Mouse (Mus musculus): ENCODE measurements around the gene Clock. TPM values are rescaled to one million over a fixed set of nuclear protein-coding genes. Genes with fewer than 3 reads are reported as not detected.

Gene Clock
- polyA plus RNA-seq, 1 experiment = 14.4 TPM

GRCm38 (mm10) chr5:76194377-76194945, 110.1 kb downstream of the Clock start:
- TF ChIP-seq CTCF (conservative IDR thresholded peaks at IDR 0.05; ENCODE audit: insufficient read depth, insufficient read length, low read depth, low read length) (no peak), POLR2A (IDR thresholded peaks at IDR 0.05; ENCODE audit: low read depth, low read length) (no peak)
- no peak for DNase-seq
- no peak overlapping the region for H3K4me3 ChIP-seq (ENCODE audit: insufficient read depth, low read depth, low read length)
- WGBS = 50% methylated on average over 6 of the region's 6 CpGs
- no peaks in the 10 kb centered on the region for H3K4me1 ChIP-seq (ENCODE audit: control insufficient read depth, insufficient read depth, low read length)
- H3K27me3 ChIP-seq (replicated peaks; ENCODE audit: control insufficient read depth, insufficient read depth, low read length) = no peaks in the 10 kb centered on the region
- H3K36me3 ChIP-seq (ENCODE audit: control insufficient read depth, insufficient read depth, low read length) = no peaks in the 10 kb centered on the region
- no peak overlapping the region for H3K27ac ChIP-seq (ENCODE audit: insufficient read depth, low read depth, low read length)

- TF ChIP-seq POLR2A (IDR thresholded peaks at IDR 0.05; ENCODE audit: low read depth, low read length) (no peak), CTCF (conservative IDR thresholded peaks at IDR 0.05; ENCODE audit: insufficient read depth, insufficient read length, low read depth, low read length) (no peak)
- Histone ChIP-seq H3K4me1 (ENCODE audit: control insufficient read depth, insufficient read depth, low read length) (no peaks in the 10 kb centered on the region), H3K4me3 (ENCODE audit: insufficient read depth, low read depth, low read length) (no peak overlapping the region), H3K36me3 (ENCODE audit: control insufficient read depth, insufficient read depth, low read length) (no peaks in the 10 kb centered on the region), H3K27me3 (replicated peaks; ENCODE audit: control insufficient read depth, insufficient read depth, low read length) (no peaks in the 10 kb centered on the region), H3K27ac (ENCODE audit: insufficient read depth, low read depth, low read length) (no peak overlapping the region)
- DNase-seq = no peak
These were observed 111.5 kb downstream of the Clock start for GRCm38 (mm10) chr5:76193075-76193474.

- 88% methylated on average over 4 of the region's 4 CpGs for WGBS
- Histone ChIP-seq H3K4me3 (ENCODE audit: insufficient read depth, low read depth, low read length) (no peak overlapping the region), H3K27ac (ENCODE audit: insufficient read depth, low read depth, low read length) (no peak overlapping the region), H3K36me3 (ENCODE audit: control insufficient read depth, insufficient read depth, low read length) (no peaks in the 10 kb centered on the region), H3K4me1 (ENCODE audit: control insufficient read depth, insufficient read depth, low read length) (no peaks in the 10 kb centered on the region), H3K27me3 (replicated peaks; ENCODE audit: control insufficient read depth, insufficient read depth, low read length) (no peaks in the 10 kb centered on the region)
- no peak for DNase-seq
- TF ChIP-seq CTCF (conservative IDR thresholded peaks at IDR 0.05; ENCODE audit: insufficient read depth, insufficient read length, low read depth, low read length) = no peak
- no peak for TF ChIP-seq POLR2A (IDR thresholded peaks at IDR 0.05; ENCODE audit: low read depth, low read length)
These were observed 114.0 kb downstream of the Clock start for GRCm38 (mm10) chr5:76190609-76191008.

- no peak for TF ChIP-seq CTCF (conservative IDR thresholded peaks at IDR 0.05; ENCODE audit: insufficient read depth, insufficient read length, low read depth, low read length)
- no peak for TF ChIP-seq POLR2A (IDR thresholded peaks at IDR 0.05; ENCODE audit: low read depth, low read length)
- Histone ChIP-seq H3K27ac (ENCODE audit: insufficient read depth, low read depth, low read length) (no peak overlapping the region), H3K4me3 (ENCODE audit: insufficient read depth, low read depth, low read length) (no peak overlapping the region), H3K36me3 (ENCODE audit: control insufficient read depth, insufficient read depth, low read length) (no peaks in the 10 kb centered on the region), H3K4me1 (ENCODE audit: control insufficient read depth, insufficient read depth, low read length) (peaks cover 3% of the 10 kb centered on the region; the same call in 1 of the 2 replicates), H3K27me3 (replicated peaks; ENCODE audit: control insufficient read depth, insufficient read depth, low read length) (no peaks in the 10 kb centered on the region)
- 88% methylated on average over 5 of the region's 5 CpGs for WGBS
- DNase-seq = no peak
These were observed 116.7 kb downstream of the Clock start for GRCm38 (mm10) chr5:76187885-76188284.

GRCm38 (mm10) chr5:76184286-76185080, 120.1 kb downstream of the Clock start:
- Histone ChIP-seq H3K27me3 (replicated peaks; ENCODE audit: control insufficient read depth, insufficient read depth, low read length) (no peaks in the 10 kb centered on the region), H3K36me3 (ENCODE audit: control insufficient read depth, insufficient read depth, low read length) (no peaks in the 10 kb centered on the region), H3K27ac (ENCODE audit: insufficient read depth, low read depth, low read length) (peak overlapping the region; percentile 26; the same call in 1 of the 2 replicates), H3K4me3 (ENCODE audit: insufficient read depth, low read depth, low read length) (peak overlapping the region; percentile 95), H3K4me1 (ENCODE audit: control insufficient read depth, insufficient read depth, low read length) (peaks cover 3% of the 10 kb centered on the region; the same call in 1 of the 2 replicates)
- TF ChIP-seq POLR2A (IDR thresholded peaks at IDR 0.05; ENCODE audit: low read depth, low read length) (no peak), CTCF (conservative IDR thresholded peaks at IDR 0.05; ENCODE audit: insufficient read depth, insufficient read length, low read depth, low read length) (no peak)
- 4% methylated on average over 38 of the region's 38 CpGs for WGBS
- peak; percentile 70 for DNase-seq

- peaks cover 3% of the 10 kb centered on the region; the same call in 1 of the 2 replicates for H3K4me1 ChIP-seq (ENCODE audit: control insufficient read depth, insufficient read depth, low read length)
- WGBS = under 1% methylated on average over 62 of the region's 62 CpGs
- H3K4me3 ChIP-seq (ENCODE audit: insufficient read depth, low read depth, low read length) = peak within 1 kb of the TSS; percentile 95
- H3K27me3 ChIP-seq (replicated peaks; ENCODE audit: control insufficient read depth, insufficient read depth, low read length) = no peaks in the 10 kb centered on the region
- DNase-seq = peak; percentile 97
- no peak for TF ChIP-seq CTCF (conservative IDR thresholded peaks at IDR 0.05; ENCODE audit: insufficient read depth, insufficient read length, low read depth, low read length)
- peak; percentile 66 for TF ChIP-seq POLR2A (IDR thresholded peaks at IDR 0.05; ENCODE audit: low read depth, low read length)
- no peaks in the 10 kb centered on the region for H3K36me3 ChIP-seq (ENCODE audit: control insufficient read depth, insufficient read depth, low read length)
- H3K27ac ChIP-seq (ENCODE audit: insufficient read depth, low read depth, low read length) = peak within 1 kb of the TSS; percentile 52; the same call in 1 of the 2 replicates
These were observed 120.8 kb downstream of the Clock start, which contains the start of gene Tmem165 for GRCm38 (mm10) chr5:76183750-76184261. Gene Tmem165 (plus strand): TSS chr5:76183880.

All from kidney, adult 2 months (tissue).